Mouse (Mus musculus) urinary bladder, adult 18-20 months (tissue): ENCODE results near the gene Nr1h4.

Source experiments
- DNase-seq, 2 experiments: peaks; one replicate each; pipeline ENCODE4 v3.0.0; 2022; ENCODE audit warnings: low spot score in 2 of 2, mixed read lengths in 2 of 2

Gene Nr1h4

GRCm38 (mm10) chr10:89481638-89482037 lies 51.7 kb downstream of the Nr1h4 start:
- DNase-seq = no peak

GRCm38 (mm10) chr10:89478766-89479165 lies 54.6 kb downstream of the Nr1h4 start:
- DNase-seq = no peak

- DNase-seq = no peak
Observed at GRCm38 (mm10) chr10:89470596-89471353, 62.6 kb downstream of the Nr1h4 start.

- DNase-seq = no peak
Observed at GRCm38 (mm10) chr10:89464760-89465405, 68.5 kb downstream of the Nr1h4 start.

- DNase-seq = no peak
Observed at GRCm38 (mm10) chr10:89462890-89463289, 70.5 kb downstream of the Nr1h4 start.

- DNase-seq = peak; percentile 29 to 67
Observed at GRCm38 (mm10) chr10:89461856-89462507, 71.4 kb downstream of the Nr1h4 start.

- DNase-seq = no peak
Observed at GRCm38 (mm10) chr10:89460972-89461371, 72.4 kb downstream of the Nr1h4 start.

- DNase-seq = peak; percentile 14 to 66
Observed at GRCm38 (mm10) chr10:89458770-89459169, 74.6 kb downstream of the Nr1h4 start.

- no peak for DNase-seq
Observed at GRCm38 (mm10) chr10:89453794-89454193, 79.6 kb downstream of the Nr1h4 start.

GRCm38 (mm10) chr10:89453068-89453641 lies 80.2 kb downstream of the Nr1h4 start:
- DNase-seq = no peak

GRCm38 (mm10) chr10:89450411-89450810 lies 83.0 kb downstream of the Nr1h4 start:
- DNase-seq = no peak

GRCm38 (mm10) chr10:89444381-89444780 lies 89.0 kb downstream of the Nr1h4 start:
- DNase-seq = no peak

- peak; percentile 68 to 77 for DNase-seq
Observed at GRCm38 (mm10) chr10:89443623-89444151, 89.7 kb downstream of the Nr1h4 start, which contains the start of gene Gas2l3. Gene Gas2l3, minus strand, starts transcription at chr10:89443967.

GRCm38 (mm10) chr10:89443115-89443622 lies 90.2 kb downstream of the Nr1h4 start:
- peak in 1 of 2 experiments; percentile 8 for DNase-seq

GRCm38 (mm10) chr10:89442640-89443039 lies 90.7 kb downstream of the Nr1h4 start:
- no peak for DNase-seq

- no peak for DNase-seq
Observed at GRCm38 (mm10) chr10:89441961-89442360, 91.4 kb downstream of the Nr1h4 start.

GRCm38 (mm10) chr10:89439380-89439779 lies 94.0 kb downstream of the Nr1h4 start:
- DNase-seq = no peak

GRCm38 (mm10) chr10:89437996-89438395 lies 95.4 kb downstream of the Nr1h4 start:
- no peak for DNase-seq

GRCm38 (mm10) chr10:89437472-89437871 lies 95.9 kb downstream of the Nr1h4 start:
- no peak for DNase-seq

GRCm38 (mm10) chr10:89435920-89436319 lies 97.5 kb downstream of the Nr1h4 start:
- DNase-seq = no peak

- no peak for DNase-seq
Observed at GRCm38 (mm10) chr10:89435413-89435812, 98.0 kb downstream of the Nr1h4 start.
